Mouse (Mus musculus) erythroblast, embryonic 14.5 days (primary cell): Measurements from ENCODE around the gene Tnfsfm13.

Experiments used
- GATA1 ChIP-seq: IDR thresholded peaks from 2 replicates; pipeline ENCODE4 v1.6.1; 2012; ENCODE audit warnings: low read length, inconsistent platforms, mixed read lengths
- TAL1 ChIP-seq: IDR thresholded peaks from 3 replicates; pipeline ENCODE4 v1.6.1; 2012; ENCODE audit warnings: low read length, inconsistent platforms, mixed read lengths

DNA sequence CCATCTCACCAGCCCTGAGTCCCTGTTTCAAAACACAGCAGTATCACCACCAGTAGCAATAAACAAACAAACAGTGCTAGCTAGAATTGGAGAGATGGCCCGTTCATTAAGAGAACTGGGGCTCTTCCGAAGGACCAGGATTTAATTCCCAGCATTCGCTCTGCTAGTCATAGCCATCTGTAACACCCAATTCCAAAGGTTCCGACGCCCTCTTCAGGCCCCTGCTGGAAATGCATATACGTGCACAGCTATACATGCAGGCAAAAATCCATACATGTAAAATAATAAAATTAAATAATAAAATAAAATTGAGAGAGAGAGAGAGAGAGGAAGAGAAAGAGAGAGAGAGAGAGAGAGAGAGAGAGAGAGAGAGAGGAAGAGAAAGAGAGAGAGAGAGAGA is 23.5 kb upstream of the Tnfsfm13 start:
- no peak for TF ChIP-seq TAL1
- TF ChIP-seq GATA1 = no peak
